13 mouse cellular contexts compared by ENCODE assay signal in genomic region chr16:64264960-64265736, GRCm38 (mm10).
DNase-seq lines count a peak whose midpoint lies in the region; ATAC-seq and TF ChIP-seq lines count a peak whose summit lies in the region.
"Had no signal": no experiment of that assay in that cellular context is flagged by ENCODE, and none has a peak within 500 bp of the region (broad histone marks: within the 10 kb centered on the region; RNA-seq: fewer than 3 reads in every experiment).

No protein-coding gene starts in this region.

- no peak for TF ChIP-seq EP300 in liver, postnatal 0 days (IDR thresholded peaks at IDR 0.05; ENCODE audit: low read depth)

- H3K4me3 ChIP-seq in neural tube, embryonic 11.5 days (ENCODE audit: low read depth, low read length): no peak overlapping the region
- no peak overlapping the region for H3K4me3 ChIP-seq in hindbrain, embryonic 15.5 days
- no peak overlapping the region for H3K4me3 ChIP-seq in midbrain, embryonic 15.5 days
- H3K4me3 ChIP-seq in liver, postnatal 0 days (ENCODE audit: low read depth, low read length): no peak overlapping the region
- H3K4me3 ChIP-seq: embryonic facial prominence, embryonic 13.5 days; neural tube, embryonic 12.5 days had no signal

- peak; percentile 45; the same call in 1 of the 2 replicates for ATAC-seq in neural tube, embryonic 11.5 days (ENCODE audit: insufficient read depth, low FRiP score, low TSS enrichment)
- ATAC-seq in hindbrain, embryonic 15.5 days (ENCODE audit: low FRiP score, low read depth): peak; percentile 77; the same call in 1 of the 2 replicates
- ATAC-seq in midbrain, embryonic 15.5 days (replicated peaks): peak; percentile 79; the same call in 1 of the 2 replicates
- no peak for ATAC-seq in liver, postnatal 0 days

- peak; percentile 46 for DNase-seq in neural tube, embryonic 11.5 days (ENCODE audit: low spot score)
- no peak for DNase-seq in neural tube, embryonic 10.5 days (ENCODE audit: extremely low spot score, low spot score)
- no peak for DNase-seq in adrenal gland, adult 18-20 months (ENCODE audit: low spot score in 2 of 2)
- DNase-seq in liver, postnatal 0 days: no peak
- no peak for DNase-seq in lung, postnatal 10 days
- DNase-seq: gastrocnemius, postnatal 25 days; liver; lung, postnatal 36 days; thymus, adult 2 months had no signal

- H3K27me3 ChIP-seq in neural tube, embryonic 11.5 days (ENCODE audit: control insufficient read depth, insufficient read depth, low read length): no peaks in the 10 kb centered on the region
- H3K27me3 ChIP-seq in hindbrain, embryonic 15.5 days: no peaks in the 10 kb centered on the region
- no peaks in the 10 kb centered on the region for H3K27me3 ChIP-seq in midbrain, embryonic 15.5 days (replicated peaks)
- no peaks in the 10 kb centered on the region for H3K27me3 ChIP-seq in liver, postnatal 0 days (ENCODE audit: insufficient read depth, low read length)
- H3K27me3 ChIP-seq: embryonic facial prominence, embryonic 13.5 days; neural tube, embryonic 12.5 days had no signal

- H3K4me1 ChIP-seq in neural tube, embryonic 11.5 days (ENCODE audit: control insufficient read depth, insufficient read depth, low read length): no peaks in the 10 kb centered on the region
- H3K4me1 ChIP-seq in hindbrain, embryonic 15.5 days (replicated peaks): peaks cover 6% of the 10 kb centered on the region
- H3K4me1 ChIP-seq in midbrain, embryonic 15.5 days: peaks cover 6% of the 10 kb centered on the region; the same call in 1 of the 2 replicates
- H3K4me1 ChIP-seq in liver, postnatal 0 days (ENCODE audit: insufficient read depth): no peaks in the 10 kb centered on the region
- H3K4me1 ChIP-seq: embryonic facial prominence, embryonic 13.5 days; neural tube, embryonic 12.5 days had no signal

- no peaks in the 10 kb centered on the region for H3K36me3 ChIP-seq in neural tube, embryonic 11.5 days (ENCODE audit: control insufficient read depth, insufficient read depth, low read length)
- no peaks in the 10 kb centered on the region for H3K36me3 ChIP-seq in hindbrain, embryonic 15.5 days
- H3K36me3 ChIP-seq in midbrain, embryonic 15.5 days (replicated peaks): no peaks in the 10 kb centered on the region
- H3K36me3 ChIP-seq in liver, postnatal 0 days (replicated peaks; ENCODE audit: insufficient read depth, low read length): no peaks in the 10 kb centered on the region
- H3K36me3 ChIP-seq: embryonic facial prominence, embryonic 13.5 days; neural tube, embryonic 12.5 days had no signal

- no peaks in the 10 kb centered on the region for H3K9me3 ChIP-seq in neural tube, embryonic 11.5 days (ENCODE audit: control insufficient read depth, low read length)
- no peaks in the 10 kb centered on the region for H3K9me3 ChIP-seq in hindbrain, embryonic 15.5 days
- H3K9me3 ChIP-seq in midbrain, embryonic 15.5 days: no peaks in the 10 kb centered on the region
- H3K9me3 ChIP-seq in liver, postnatal 0 days (ENCODE audit: low read length): no peaks in the 10 kb centered on the region
- H3K9me3 ChIP-seq: embryonic facial prominence, embryonic 13.5 days; neural tube, embryonic 12.5 days had no signal

- no peak for TF ChIP-seq CTCF in liver, postnatal 0 days (IDR thresholded peaks at IDR 0.05; ENCODE audit: low read depth)

- no peak overlapping the region for H3K4me2 ChIP-seq in neural tube, embryonic 11.5 days (ENCODE audit: low read depth)
- peak overlapping the region; percentile 40 for H3K4me2 ChIP-seq in hindbrain, embryonic 15.5 days
- peak overlapping the region; percentile 22; the same call in 1 of the 2 replicates for H3K4me2 ChIP-seq in midbrain, embryonic 15.5 days
- H3K4me2 ChIP-seq in liver, postnatal 0 days (ENCODE audit: low read depth, low read length): no peak overlapping the region
- H3K4me2 ChIP-seq: embryonic facial prominence, embryonic 13.5 days; neural tube, embryonic 12.5 days had no signal

- no peak overlapping the region for H3K27ac ChIP-seq in neural tube, embryonic 11.5 days (ENCODE audit: low read depth, low read length)
- peak overlapping the region; percentile 53; the same call in 1 of the 2 replicates for H3K27ac ChIP-seq in hindbrain, embryonic 15.5 days (replicated peaks)
- H3K27ac ChIP-seq in midbrain, embryonic 15.5 days: no peak overlapping the region
- H3K27ac ChIP-seq in liver, postnatal 0 days (ENCODE audit: low read depth): no peak overlapping the region
- H3K27ac ChIP-seq: embryonic facial prominence, embryonic 13.5 days; neural tube, embryonic 12.5 days had no signal

- 54% methylated on average over 11 of the region's 11 CpGs for WGBS in neural tube, embryonic 11.5 days
- WGBS in hindbrain, embryonic 15.5 days: 26% methylated on average over 11 of the region's 11 CpGs
- WGBS in midbrain, embryonic 15.5 days: 48% methylated on average over 11 of the region's 11 CpGs
- WGBS in liver, postnatal 0 days (ENCODE audit: insufficient replicate concordance): 79% methylated on average over 11 of the region's 11 CpGs

- no peak overlapping the region for H3K9ac ChIP-seq in neural tube, embryonic 11.5 days (ENCODE audit: low read length)
- no peak overlapping the region for H3K9ac ChIP-seq in hindbrain, embryonic 15.5 days
- no peak overlapping the region for H3K9ac ChIP-seq in midbrain, embryonic 15.5 days
- no peak overlapping the region for H3K9ac ChIP-seq in liver, postnatal 0 days (replicated peaks)
- H3K9ac ChIP-seq: embryonic facial prominence, embryonic 13.5 days; neural tube, embryonic 12.5 days had no signal

Comparison
In these comparisons a context has a peak if more than half of its experiments do, and no peak if none do; other contexts are left out.
1. H3K4me2 ChIP-seq: peak in hindbrain, embryonic 15.5 days (single experiment) and midbrain, embryonic 15.5 days (single experiment); none in neural tube, embryonic 11.5 days (single experiment) and liver, postnatal 0 days (single experiment).